Mouse (Mus musculus) liver, embryonic 15.5 days (tissue): Measurements from ENCODE around the gene Ube2d3. TPM values are rescaled to one million over a fixed set of nuclear protein-coding genes. Genes with fewer than 3 reads are reported as not detected.

Experiments
- ATAC-seq: fragments of 200-750 bp; cut with Nextera tagmentation; 2 replicates; pipeline ENCODE4 v1.8.0; 2017; ENCODE audit warnings: moderate number of reproducible peaks, mild to moderate bottlenecking, moderate library complexity; ENCODE audit not compliant: insufficient read depth
- H3K27ac ChIP-seq: fragments of 300-500 bp; sonication (generic); replicated peaks from 2 replicates; pipeline ENCODE4 v1.5.1; 2015; ENCODE audit warnings: mild to moderate bottlenecking, inconsistent platforms
- H3K27me3 ChIP-seq: fragments of 300-500 bp; sonication (generic); 2 replicates; pipeline ENCODE4 v1.6.1; 2015; ENCODE audit warnings: mild to moderate bottlenecking, inconsistent platforms
- H3K36me3 ChIP-seq: fragments of 300-500 bp; sonication (generic); replicated peaks from 2 replicates; pipeline ENCODE4 v1.6.1; 2015; ENCODE audit warnings: moderate library complexity, mild to moderate bottlenecking, inconsistent platforms
- H3K4me1 ChIP-seq: fragments of 300-500 bp; sonication (generic); replicated peaks from 2 replicates; pipeline ENCODE4 v1.6.1; 2015; ENCODE audit warnings: inconsistent platforms
- H3K4me2 ChIP-seq: fragments of 300-500 bp; sonication (generic); 2 replicates; pipeline ENCODE4 v1.6.1; 2015; ENCODE audit warnings: moderate library complexity, mild to moderate bottlenecking, inconsistent platforms
- H3K4me3 ChIP-seq: fragments of 300-500 bp; sonication (generic); replicated peaks from 2 replicates; pipeline ENCODE4 v1.5.1; 2015; ENCODE audit warnings: mild to moderate bottlenecking, inconsistent platforms
- H3K9ac ChIP-seq: fragments of 300-500 bp; sonication (generic); 2 replicates; pipeline ENCODE4 v1.6.1; 2015; ENCODE audit warnings: moderate library complexity, mild to moderate bottlenecking, inconsistent platforms
- H3K9me3 ChIP-seq: fragments of 300-500 bp; sonication (generic); replicated peaks from 2 replicates; pipeline ENCODE4 v1.6.1; 2016; ENCODE audit warnings: inconsistent platforms
- WGBS: fragments of 180-500 bp; shearing (Covaris S2); methylation state at CpG from one replicate; pipeline ENCODE4 v1.1.7; 2015; ENCODE audit warnings: mixed read lengths; ENCODE audit not compliant: insufficient replicate concordance; 5-methylcytosine and 5-hydroxymethylcytosine counted together
- polyA plus RNA-seq: library from polyadenylated mRNA; unstranded; fragments of >200 nt; fragmentation: Nextera tagmentation; extraction: Ambion mirVana; gene quantifications from 2 replicates; pipeline ENCODE4 v1.2.1, GENCODE M21; 2015

Ube2d3 gene
- 216 and 230 TPM in 2 replicates for polyA plus RNA-seq

GRCm38 (mm10) chr3:135437758-135438495, at the start of gene Ube2d3:
Ube2d3 (plus strand) TSS chr3:135438149.
- under 1% methylated on average over 56 of the region's 56 CpGs for WGBS
- Histone ChIP-seq H3K36me3 (peaks cover 18% of the 10 kb centered on the region), H3K9ac (peak within 1 kb of the TSS; percentile 97), H3K27ac (peak within 1 kb of the TSS; percentile 100), H3K9me3 (no peaks in the 10 kb centered on the region), H3K27me3 (no peaks in the 10 kb centered on the region), H3K4me2 (peak within 1 kb of the TSS; percentile 81), H3K4me3 (peak within 1 kb of the TSS; percentile 87), H3K4me1 (peaks cover 23% of the 10 kb centered on the region)
- ATAC-seq, result peak; percentile 78

- no peaks in the 10 kb centered on the region for H3K27me3 ChIP-seq
- no peak overlapping the region for H3K4me2 ChIP-seq
- no peak overlapping the region for H3K4me3 ChIP-seq
- no peak overlapping the region for H3K9ac ChIP-seq
- H3K36me3 ChIP-seq, result no peaks in the 10 kb centered on the region
- WGBS, result 47% methylated on average over 6 of the region's 6 CpGs
- H3K4me1 ChIP-seq, result no peaks in the 10 kb centered on the region
- no peak for ATAC-seq
- H3K27ac ChIP-seq, result no peak overlapping the region
- H3K9me3 ChIP-seq, result no peaks in the 10 kb centered on the region
Measured at GRCm38 (mm10) chr3:135393186-135393585, 44.8 kb upstream of the Ube2d3 start.

GRCm38 (mm10) chr3:135395085-135395484, 42.9 kb upstream of the Ube2d3 start:
- no peaks in the 10 kb centered on the region for H3K36me3 ChIP-seq
- H3K9me3 ChIP-seq, result no peaks in the 10 kb centered on the region
- no peak overlapping the region for H3K9ac ChIP-seq
- H3K4me3 ChIP-seq, result no peak overlapping the region
- no peak for ATAC-seq
- WGBS, result 63% methylated on average over 5 of the region's 5 CpGs
- no peak overlapping the region for H3K4me2 ChIP-seq
- H3K4me1 ChIP-seq, result no peaks in the 10 kb centered on the region
- H3K27me3 ChIP-seq, result no peaks in the 10 kb centered on the region
- no peak overlapping the region for H3K27ac ChIP-seq

- H3K4me1 ChIP-seq, result no peaks in the 10 kb centered on the region
- H3K9me3 ChIP-seq, result no peaks in the 10 kb centered on the region
- H3K9ac ChIP-seq, result no peak overlapping the region
- ATAC-seq, result no peak
- no peak overlapping the region for H3K4me2 ChIP-seq
- H3K27me3 ChIP-seq, result no peaks in the 10 kb centered on the region
- 36% methylated on average over 6 of the region's 6 CpGs for WGBS
- no peaks in the 10 kb centered on the region for H3K36me3 ChIP-seq
- H3K27ac ChIP-seq, result no peak overlapping the region
- no peak overlapping the region for H3K4me3 ChIP-seq
Measured at GRCm38 (mm10) chr3:135396081-135396480, 41.9 kb upstream of the Ube2d3 start.

- Histone ChIP-seq H3K27me3 (no peaks in the 10 kb centered on the region), H3K4me1 (peaks cover 2% of the 10 kb centered on the region; the same call in 1 of the 2 replicates), H3K36me3 (no peaks in the 10 kb centered on the region), H3K4me3 (no peak overlapping the region), H3K27ac (no peak overlapping the region), H3K9me3 (no peaks in the 10 kb centered on the region), H3K9ac (no peak overlapping the region), H3K4me2 (no peak overlapping the region)
- ATAC-seq, result no peak
Measured at GRCm38 (mm10) chr3:135397112-135397511, 40.8 kb upstream of the Ube2d3 start.

- Histone ChIP-seq H3K4me2 (no peak overlapping the region), H3K9me3 (no peaks in the 10 kb centered on the region), H3K27ac (no peak overlapping the region), H3K27me3 (no peaks in the 10 kb centered on the region), H3K9ac (no peak overlapping the region), H3K4me1 (peaks cover 8% of the 10 kb centered on the region; the same call in 1 of the 2 replicates), H3K4me3 (no peak overlapping the region), H3K36me3 (peaks cover 16% of the 10 kb centered on the region)
- peak; percentile 56 for ATAC-seq
- WGBS, result 2% methylated on average over 10 of the region's 10 CpGs
Measured at GRCm38 (mm10) chr3:135402201-135402658, 35.7 kb upstream of the Ube2d3 start.

GRCm38 (mm10) chr3:135403211-135403610, 34.7 kb upstream of the Ube2d3 start:
- peaks cover 8% of the 10 kb centered on the region; the same call in 1 of the 2 replicates for H3K4me1 ChIP-seq
- no peaks in the 10 kb centered on the region for H3K27me3 ChIP-seq
- no peak overlapping the region for H3K9ac ChIP-seq
- peaks cover 18% of the 10 kb centered on the region for H3K36me3 ChIP-seq
- WGBS, result 81% methylated on average over 9 of the region's 9 CpGs
- H3K4me3 ChIP-seq, result no peak overlapping the region
- ATAC-seq, result no peak
- no peak overlapping the region for H3K4me2 ChIP-seq
- H3K9me3 ChIP-seq, result no peaks in the 10 kb centered on the region
- no peak overlapping the region for H3K27ac ChIP-seq

GRCm38 (mm10) chr3:135403856-135404255, 34.1 kb upstream of the Ube2d3 start:
- H3K4me3 ChIP-seq, result no peak overlapping the region
- H3K9ac ChIP-seq, result no peak overlapping the region
- peaks cover 18% of the 10 kb centered on the region for H3K36me3 ChIP-seq
- H3K27me3 ChIP-seq, result no peaks in the 10 kb centered on the region
- no peak for ATAC-seq
- H3K27ac ChIP-seq, result no peak overlapping the region
- peaks cover 8% of the 10 kb centered on the region; the same call in 1 of the 2 replicates for H3K4me1 ChIP-seq
- WGBS, result 75% methylated on average over 5 of the region's 5 CpGs
- H3K9me3 ChIP-seq, result no peaks in the 10 kb centered on the region
- no peak overlapping the region for H3K4me2 ChIP-seq

- Histone ChIP-seq H3K9ac (no peak overlapping the region), H3K9me3 (no peaks in the 10 kb centered on the region), H3K27me3 (no peaks in the 10 kb centered on the region), H3K36me3 (peaks cover 22% of the 10 kb centered on the region), H3K4me3 (no peak overlapping the region), H3K4me2 (no peak overlapping the region), H3K4me1 (peaks cover 8% of the 10 kb centered on the region; the same call in 1 of the 2 replicates), H3K27ac (no peak overlapping the region)
- WGBS, result 78% methylated on average over 4 of the region's 4 CpGs
- ATAC-seq, result no peak
Measured at GRCm38 (mm10) chr3:135404599-135404998, 33.4 kb upstream of the Ube2d3 start.

GRCm38 (mm10) chr3:135407351-135407750, 30.6 kb upstream of the Ube2d3 start:
- H3K27ac ChIP-seq, result no peak overlapping the region
- 50% methylated on average over 9 of the region's 9 CpGs for WGBS
- no peak overlapping the region for H3K4me2 ChIP-seq
- no peaks in the 10 kb centered on the region for H3K27me3 ChIP-seq
- peaks cover 34% of the 10 kb centered on the region for H3K36me3 ChIP-seq
- 0 out of 2 replicates have a peak, but pooled peaks cover 4% of the 10 kb centered on the region for H3K4me1 ChIP-seq
- H3K4me3 ChIP-seq, result no peak overlapping the region
- H3K9me3 ChIP-seq, result no peaks in the 10 kb centered on the region
- no peak overlapping the region for H3K9ac ChIP-seq
- no peak for ATAC-seq

- H3K9me3 ChIP-seq, result no peaks in the 10 kb centered on the region
- no peak for ATAC-seq
- no peak overlapping the region for H3K4me2 ChIP-seq
- no peaks in the 10 kb centered on the region for H3K4me1 ChIP-seq
- 84% methylated on average over 5 of the region's 5 CpGs for WGBS
- H3K27ac ChIP-seq, result no peak overlapping the region
- peaks cover 34% of the 10 kb centered on the region for H3K36me3 ChIP-seq
- no peaks in the 10 kb centered on the region for H3K27me3 ChIP-seq
- no peak overlapping the region for H3K9ac ChIP-seq
- no peak overlapping the region for H3K4me3 ChIP-seq
Measured at GRCm38 (mm10) chr3:135409219-135409618, 28.7 kb upstream of the Ube2d3 start.
